Mouse (Mus musculus): ENCODE measurements around the gene Lao1. TPM values are rescaled to one million over a fixed set of nuclear protein-coding genes. Genes with fewer than 3 reads are reported as not detected.

Gene Lao1
- polyA plus RNA-seq, 1 experiment from 2014 or later = not detected

DNA sequence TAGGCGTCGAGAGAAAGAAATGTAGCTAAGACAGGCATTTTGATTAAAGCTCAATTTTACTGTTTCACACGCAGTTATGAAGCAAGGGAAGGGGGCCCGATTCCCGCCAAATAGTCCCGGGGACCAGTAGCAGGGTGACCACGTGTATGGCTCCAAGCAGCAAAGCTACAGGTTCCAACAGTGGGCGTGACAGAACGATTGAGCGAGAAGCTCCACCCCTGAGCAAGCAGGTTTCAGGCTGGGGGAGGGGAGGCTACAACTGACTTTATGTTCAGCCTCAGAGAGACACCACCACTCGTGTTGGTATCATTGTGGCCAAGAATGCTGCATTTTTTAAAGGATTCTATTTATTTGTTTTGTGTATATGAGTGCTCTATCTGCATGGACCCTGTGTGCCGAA, 28.0 kb downstream of the Lao1 start:
- 26% methylated on average over 12 of the region's 12 CpGs for WGBS
- Histone ChIP-seq H3K4me2 (ENCODE audit: low read depth, low read length) (no peak overlapping the region), H3K9ac (ENCODE audit: low read length) (no peak overlapping the region), H3K9me3 (replicated peaks; ENCODE audit: control insufficient read depth, low read length) (peaks cover 6% of the 10 kb centered on the region), H3K4me1 (ENCODE audit: control insufficient read depth, insufficient read depth, low read length) (no peaks in the 10 kb centered on the region), H3K36me3 (ENCODE audit: control insufficient read depth, insufficient read depth) (no peaks in the 10 kb centered on the region), H3K27me3 (ENCODE audit: control insufficient read depth, insufficient read depth, low read length) (no peaks in the 10 kb centered on the region), H3K27ac (ENCODE audit: low read length) (no peak overlapping the region), H3K4me3 (ENCODE audit: low read length) (no peak overlapping the region)
- no peak for ATAC-seq (replicated peaks; ENCODE audit: extremely low read depth, insufficient read depth, low FRiP score)

DNA sequence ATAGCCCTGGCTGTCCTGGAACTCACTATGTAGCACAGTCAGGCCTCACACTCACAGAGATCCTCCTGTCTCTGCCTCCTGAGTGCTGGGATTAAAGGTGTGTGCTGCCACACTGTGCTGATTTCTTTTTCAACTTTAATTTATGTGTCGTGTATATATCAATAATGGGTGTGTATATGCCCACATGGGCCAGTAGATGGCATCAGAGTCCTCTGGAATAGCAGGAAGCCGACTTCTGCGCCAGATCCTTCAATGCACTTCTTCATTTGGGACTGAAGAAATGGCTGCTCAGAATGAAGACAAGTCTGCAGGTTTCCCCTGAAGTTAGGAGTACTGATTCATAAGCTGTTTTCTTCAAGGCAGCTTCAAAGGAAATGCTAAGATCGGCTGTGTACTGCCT, 30.4 kb downstream of the Lao1 start:
- Histone ChIP-seq H3K27ac (ENCODE audit: low read length) (no peak overlapping the region), H3K9me3 (replicated peaks; ENCODE audit: control insufficient read depth, low read length) (peaks cover 9% of the 10 kb centered on the region), H3K4me2 (ENCODE audit: low read depth, low read length) (no peak overlapping the region), H3K36me3 (ENCODE audit: control insufficient read depth, insufficient read depth) (no peaks in the 10 kb centered on the region), H3K27me3 (ENCODE audit: control insufficient read depth, insufficient read depth, low read length) (no peaks in the 10 kb centered on the region), H3K4me1 (ENCODE audit: control insufficient read depth, insufficient read depth, low read length) (no peaks in the 10 kb centered on the region), H3K9ac (ENCODE audit: low read length) (no peak overlapping the region), H3K4me3 (ENCODE audit: low read length) (no peak overlapping the region)
- ATAC-seq (replicated peaks; ENCODE audit: extremely low read depth, insufficient read depth, low FRiP score) = no peak
- WGBS = 29% methylated on average over 4 of the region's 4 CpGs

DNA sequence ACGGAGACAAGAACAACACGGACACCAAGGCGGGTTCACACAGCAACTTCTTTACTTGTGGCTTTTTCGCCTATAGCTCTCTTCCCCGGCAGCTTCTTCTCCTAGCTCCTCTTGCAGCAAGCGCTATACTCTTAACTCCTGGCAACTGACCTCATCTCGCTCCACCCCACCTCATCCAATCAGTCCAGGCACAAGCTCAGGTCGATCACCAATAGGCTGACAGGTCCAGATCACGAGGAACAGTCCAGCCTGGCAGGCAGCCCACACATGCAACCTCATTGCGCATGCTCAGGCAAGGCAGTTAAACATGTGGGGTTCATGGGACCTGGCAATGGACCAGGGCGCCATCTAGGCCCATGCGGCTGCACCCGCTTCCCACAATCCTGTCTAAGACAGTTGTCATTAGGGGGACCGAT, 35.8 kb downstream of the Lao1 start:
- 82% methylated on average over 14 of the region's 14 CpGs for WGBS
- H3K4me3 ChIP-seq (ENCODE audit: low read length) = no peak overlapping the region

DNA sequence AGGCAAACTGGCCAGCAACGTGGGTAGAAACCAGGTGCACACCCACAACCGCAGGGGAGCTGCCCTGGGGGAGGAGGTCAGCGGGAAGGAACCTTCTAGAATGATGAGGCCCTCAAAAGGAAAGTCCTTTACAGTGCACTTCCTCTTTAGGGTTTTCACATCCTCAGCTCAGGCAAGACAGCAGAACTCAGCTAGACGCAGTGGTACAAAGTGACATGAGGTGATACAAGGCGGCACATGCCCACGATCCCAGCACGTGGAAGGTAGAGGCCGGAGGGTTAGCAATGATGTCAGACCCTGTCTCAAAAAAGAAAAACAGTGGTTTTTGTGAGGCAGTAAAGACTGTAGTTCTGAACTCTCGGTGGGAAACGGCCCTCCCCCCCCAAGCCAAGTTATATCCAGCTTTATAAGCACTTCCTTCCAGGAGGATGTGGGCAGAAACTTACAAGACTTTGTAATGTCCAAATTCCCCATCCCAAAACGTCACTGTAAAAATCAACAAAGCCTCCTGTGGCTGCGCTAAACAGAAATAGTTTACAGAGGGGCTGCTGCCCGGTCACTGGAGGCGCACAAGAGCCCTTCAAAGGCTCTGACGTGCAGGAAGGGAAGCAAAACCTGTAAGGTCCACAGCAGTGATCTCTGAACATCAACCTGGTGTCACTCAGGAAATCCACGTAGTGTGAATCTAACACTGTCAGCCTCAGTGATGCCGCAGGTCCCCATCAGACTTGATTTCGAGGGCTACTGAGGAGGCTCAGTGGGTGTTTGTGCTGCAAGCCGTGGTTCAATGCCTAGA, 38.5 kb downstream of the Lao1 start:
- Histone ChIP-seq H3K9ac (ENCODE audit: low read length) (no peak overlapping the region), H3K27me3 (ENCODE audit: control insufficient read depth, insufficient read depth, low read length) (no peaks in the 10 kb centered on the region), H3K4me1 (ENCODE audit: control insufficient read depth, insufficient read depth, low read length) (peaks cover 7% of the 10 kb centered on the region), H3K27ac (ENCODE audit: low read length) (no peak overlapping the region), H3K9me3 (replicated peaks; ENCODE audit: control insufficient read depth, low read length) (no peaks in the 10 kb centered on the region; the same call in 1 of the 2 replicates), H3K36me3 (ENCODE audit: control insufficient read depth, insufficient read depth) (no peaks in the 10 kb centered on the region), H3K4me3 (ENCODE audit: low read length) (no peak overlapping the region), H3K4me2 (ENCODE audit: low read depth, low read length) (no peak overlapping the region)
- WGBS = 48% methylated on average over 19 of the region's 19 CpGs
- ATAC-seq (replicated peaks; ENCODE audit: extremely low read depth, insufficient read depth, low FRiP score) = no peak

More for the DNA sequence above, 35.8 kb downstream of the Lao1 start:
- peaks cover 6% of the 10 kb centered on the region for H3K9me3 ChIP-seq (replicated peaks; ENCODE audit: control insufficient read depth, low read length)
- no peak for ATAC-seq (replicated peaks; ENCODE audit: extremely low read depth, insufficient read depth, low FRiP score)
- no peak overlapping the region for H3K27ac ChIP-seq (ENCODE audit: low read length)
- H3K9ac ChIP-seq (ENCODE audit: low read length) = no peak overlapping the region
- no peaks in the 10 kb centered on the region for H3K36me3 ChIP-seq (ENCODE audit: control insufficient read depth, insufficient read depth)
- no peaks in the 10 kb centered on the region for H3K27me3 ChIP-seq (ENCODE audit: control insufficient read depth, insufficient read depth, low read length)
- H3K4me2 ChIP-seq (ENCODE audit: low read depth, low read length) = no peak overlapping the region
- H3K4me1 ChIP-seq (ENCODE audit: control insufficient read depth, insufficient read depth, low read length) = peaks cover 5% of the 10 kb centered on the region; the same call in 1 of the 2 replicates

DNA sequence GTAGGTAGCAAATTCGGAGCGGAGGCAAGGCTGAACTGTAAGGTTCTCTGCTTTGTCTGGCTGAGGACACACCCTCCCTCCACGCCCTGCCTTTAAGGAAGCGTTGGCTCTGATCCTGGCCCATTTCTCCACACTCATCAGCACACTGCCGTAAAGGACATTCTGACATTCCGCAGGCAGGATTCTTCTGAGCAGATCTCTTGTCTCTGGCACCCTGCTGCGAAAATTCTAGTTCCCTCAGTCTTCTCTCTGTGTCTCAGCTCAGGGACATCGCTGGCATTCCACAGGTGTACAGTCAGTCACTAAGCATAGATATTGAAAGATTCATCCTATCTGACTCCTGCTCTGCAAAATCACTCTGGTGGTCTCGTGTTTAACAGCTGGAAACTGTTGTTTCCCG, 40.3 kb downstream of the Lao1 start:
- 34% methylated on average over 10 of the region's 10 CpGs for WGBS
- Histone ChIP-seq H3K4me3 (ENCODE audit: low read length) (no peak overlapping the region), H3K9me3 (replicated peaks; ENCODE audit: control insufficient read depth, low read length) (no peaks in the 10 kb centered on the region), H3K27ac (ENCODE audit: low read length) (peak overlapping the region; percentile 24), H3K27me3 (ENCODE audit: control insufficient read depth, insufficient read depth, low read length) (no peaks in the 10 kb centered on the region), H3K4me2 (ENCODE audit: low read depth, low read length) (peak overlapping the region; percentile 35), H3K9ac (ENCODE audit: low read length) (no peak overlapping the region), H3K36me3 (ENCODE audit: control insufficient read depth, insufficient read depth) (no peaks in the 10 kb centered on the region), H3K4me1 (ENCODE audit: control insufficient read depth, insufficient read depth, low read length) (peaks cover 7% of the 10 kb centered on the region)
- no peak for ATAC-seq (replicated peaks; ENCODE audit: extremely low read depth, insufficient read depth, low FRiP score)

DNA sequence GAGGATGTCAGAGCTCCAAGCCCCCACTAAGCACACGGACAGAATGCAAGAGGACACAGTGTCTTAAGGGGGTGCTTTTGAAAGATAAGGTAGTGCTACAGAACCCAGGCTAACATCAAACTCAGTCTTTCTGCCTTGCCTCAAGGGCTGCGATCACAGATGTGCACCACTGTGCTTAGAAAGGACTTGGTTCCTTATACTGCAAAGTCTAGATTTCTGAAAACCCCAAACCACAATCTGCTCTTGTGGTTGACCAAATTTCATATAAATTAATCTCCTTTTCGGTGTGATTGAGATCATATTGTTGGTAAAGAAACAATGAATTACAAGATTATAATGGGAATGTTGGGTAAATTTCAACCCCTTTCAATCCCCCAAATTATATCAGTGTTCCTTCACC, 41.1 kb downstream of the Lao1 start:
- no peak for ATAC-seq (replicated peaks; ENCODE audit: extremely low read depth, insufficient read depth, low FRiP score)
- H3K27ac ChIP-seq (ENCODE audit: low read length) = no peak overlapping the region
- 67% methylated on average over 3 of the region's 3 CpGs for WGBS
- H3K4me2 ChIP-seq (ENCODE audit: low read depth, low read length) = no peak overlapping the region
- peaks cover 7% of the 10 kb centered on the region for H3K4me1 ChIP-seq (ENCODE audit: control insufficient read depth, insufficient read depth, low read length)
- H3K27me3 ChIP-seq (ENCODE audit: control insufficient read depth, insufficient read depth, low read length) = no peaks in the 10 kb centered on the region
- H3K36me3 ChIP-seq (ENCODE audit: control insufficient read depth, insufficient read depth) = no peaks in the 10 kb centered on the region
- no peak overlapping the region for H3K9ac ChIP-seq (ENCODE audit: low read length)
- H3K4me3 ChIP-seq (ENCODE audit: low read length) = no peak overlapping the region
- no peaks in the 10 kb centered on the region for H3K9me3 ChIP-seq (replicated peaks; ENCODE audit: control insufficient read depth, low read length)

DNA sequence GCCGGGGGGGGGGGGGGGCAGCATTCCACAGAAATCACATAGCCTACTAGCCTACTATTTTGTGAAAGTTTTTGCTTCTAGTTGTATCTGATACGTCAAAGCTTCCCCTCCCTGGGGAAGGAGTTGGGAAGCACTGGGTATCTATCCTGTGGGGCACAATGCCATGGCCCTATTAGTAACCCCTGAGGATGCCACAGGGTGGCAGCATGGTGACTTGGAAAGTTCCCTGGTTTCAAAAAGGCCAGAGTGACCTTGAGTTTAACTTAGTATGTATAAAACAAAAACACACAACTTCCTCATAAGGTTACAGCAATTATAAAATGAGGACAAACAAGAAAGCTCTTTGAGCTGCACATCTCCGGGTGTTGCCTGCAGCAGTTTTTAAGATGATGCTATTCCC, 42.8 kb downstream of the Lao1 start:
- ATAC-seq (replicated peaks; ENCODE audit: extremely low read depth, insufficient read depth, low FRiP score) = no peak
- no peaks in the 10 kb centered on the region for H3K36me3 ChIP-seq (ENCODE audit: control insufficient read depth, insufficient read depth)
- H3K4me1 ChIP-seq (ENCODE audit: control insufficient read depth, insufficient read depth, low read length) = peaks cover 12% of the 10 kb centered on the region
- H3K27ac ChIP-seq (ENCODE audit: low read length) = no peak overlapping the region
- no peak overlapping the region for H3K4me2 ChIP-seq (ENCODE audit: low read depth, low read length)
- no peak overlapping the region for H3K9ac ChIP-seq (ENCODE audit: low read length)
- WGBS = 74% methylated on average over 3 of the region's 3 CpGs
- no peaks in the 10 kb centered on the region for H3K27me3 ChIP-seq (ENCODE audit: control insufficient read depth, insufficient read depth, low read length)
- H3K9me3 ChIP-seq (replicated peaks; ENCODE audit: control insufficient read depth, low read length) = no peaks in the 10 kb centered on the region
- no peak overlapping the region for H3K4me3 ChIP-seq (ENCODE audit: low read length)

DNA sequence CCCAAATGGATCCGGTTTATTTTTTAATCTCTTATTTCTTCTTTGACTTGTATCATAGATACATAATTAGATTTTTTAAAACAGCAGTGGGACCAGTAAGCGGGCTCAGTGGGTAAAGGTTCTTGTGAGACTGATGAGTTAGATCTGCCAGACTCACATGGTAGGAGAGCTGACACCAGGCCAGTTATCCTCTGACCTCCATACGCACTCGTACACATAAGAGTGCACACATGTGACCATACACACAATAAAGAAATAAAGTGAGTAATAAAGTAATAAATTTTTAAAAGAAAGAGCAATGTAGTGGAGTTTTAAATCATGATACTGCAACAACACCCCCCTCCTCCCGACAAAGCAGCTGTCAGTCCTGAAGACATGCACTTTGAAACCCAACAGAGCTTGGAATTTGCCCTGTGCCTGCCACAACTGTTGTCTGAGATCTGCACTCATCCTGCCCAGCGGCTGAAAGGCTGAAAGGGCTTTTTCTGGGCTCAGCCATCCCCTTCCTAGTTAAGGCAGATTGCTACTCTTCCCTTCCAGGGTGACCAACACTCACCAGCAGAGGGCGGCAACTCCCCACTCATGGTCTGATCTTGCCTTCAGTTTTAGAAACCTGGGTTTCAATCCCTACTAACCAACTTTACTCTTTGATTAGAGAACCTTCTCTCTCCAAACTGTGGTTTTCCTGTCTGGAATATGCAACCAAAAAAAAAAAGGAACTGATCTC, 43.4 kb downstream of the Lao1 start:
- WGBS = 44% methylated on average over 7 of the region's 7 CpGs
- no peak overlapping the region for H3K4me3 ChIP-seq (ENCODE audit: low read length)

DNA sequence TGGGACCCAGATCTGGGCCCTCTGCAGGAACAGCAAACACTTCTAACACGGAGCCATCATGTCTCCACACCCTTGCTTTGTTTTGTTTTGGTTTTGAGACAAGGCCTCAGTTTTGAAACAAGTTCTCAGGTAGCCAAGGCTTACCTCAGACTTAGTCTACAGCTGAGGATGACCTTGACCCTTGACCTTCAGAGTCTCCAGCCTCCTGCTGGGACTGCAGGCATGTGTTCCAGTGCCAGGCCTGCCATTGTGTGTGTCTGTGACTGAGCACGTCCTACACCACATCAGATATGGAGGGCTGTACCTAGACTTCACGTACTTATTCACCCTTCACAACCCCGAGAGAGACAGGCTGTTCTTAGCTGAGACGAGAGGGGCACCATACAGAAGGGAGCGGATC, 46.2 kb downstream of the Lao1 start:
- WGBS = 79% methylated on average over 6 of the region's 6 CpGs
- no peaks in the 10 kb centered on the region for H3K27me3 ChIP-seq (ENCODE audit: control insufficient read depth, insufficient read depth, low read length)
- no peaks in the 10 kb centered on the region for H3K36me3 ChIP-seq (ENCODE audit: control insufficient read depth, insufficient read depth)
- no peak overlapping the region for H3K9ac ChIP-seq (ENCODE audit: low read length)
- no peak overlapping the region for H3K27ac ChIP-seq (ENCODE audit: low read length)
- H3K4me1 ChIP-seq (ENCODE audit: control insufficient read depth, insufficient read depth, low read length) = peaks cover 13% of the 10 kb centered on the region
- H3K9me3 ChIP-seq (replicated peaks; ENCODE audit: control insufficient read depth, low read length) = no peaks in the 10 kb centered on the region
- ATAC-seq (replicated peaks; ENCODE audit: extremely low read depth, insufficient read depth, low FRiP score) = no peak
- no peak overlapping the region for H3K4me2 ChIP-seq (ENCODE audit: low read depth, low read length)
- H3K4me3 ChIP-seq (ENCODE audit: low read length) = no peak overlapping the region

More for the DNA sequence above, 43.4 kb downstream of the Lao1 start:
- Histone ChIP-seq H3K9ac (ENCODE audit: low read length) (no peak overlapping the region), H3K27ac (ENCODE audit: low read length) (no peak overlapping the region), H3K36me3 (ENCODE audit: control insufficient read depth, insufficient read depth) (no peaks in the 10 kb centered on the region), H3K9me3 (replicated peaks; ENCODE audit: control insufficient read depth, low read length) (no peaks in the 10 kb centered on the region), H3K27me3 (ENCODE audit: control insufficient read depth, insufficient read depth, low read length) (no peaks in the 10 kb centered on the region), H3K4me2 (ENCODE audit: low read depth, low read length) (no peak overlapping the region), H3K4me1 (ENCODE audit: control insufficient read depth, insufficient read depth, low read length) (peaks cover 14% of the 10 kb centered on the region)
- ATAC-seq (replicated peaks; ENCODE audit: extremely low read depth, insufficient read depth, low FRiP score) = no peak; the same call in 1 of the 2 replicates

Measured in heart, embryonic 16.5 days (tissue).